Comparison of ENCODE assay signal across 14 mouse cellular contexts in genomic region chr8:6288889-6289288, GRCm38 (mm10).
DNase-seq lines count a peak whose midpoint lies in the region; ATAC-seq lines count a peak whose summit lies in the region.
"Had no signal": no experiment of that assay in that cellular context is flagged by ENCODE, and none has a peak within 500 bp of the region (broad histone marks: within the 10 kb centered on the region; RNA-seq: fewer than 3 reads in every experiment).

No protein-coding gene starts in this region.

- no peak overlapping the region for H3K4me2 ChIP-seq in neural tube, embryonic 12.5 days (replicated peaks)
- no peak overlapping the region for H3K4me2 ChIP-seq in neural tube, embryonic 15.5 days
- no peak overlapping the region for H3K4me2 ChIP-seq in forebrain, embryonic 12.5 days
- H3K4me2 ChIP-seq in intestine, embryonic 16.5 days (ENCODE audit: low read depth, low read length) = no peak overlapping the region
- H3K4me2 ChIP-seq: heart, embryonic 12.5 days; liver, embryonic 13.5 days had no signal

- no peaks in the 10 kb centered on the region for H3K27me3 ChIP-seq in neural tube, embryonic 12.5 days (replicated peaks)
- no peaks in the 10 kb centered on the region for H3K27me3 ChIP-seq in neural tube, embryonic 15.5 days (replicated peaks)
- H3K27me3 ChIP-seq in forebrain, embryonic 12.5 days = no peaks in the 10 kb centered on the region
- no peaks in the 10 kb centered on the region for H3K27me3 ChIP-seq in intestine, embryonic 16.5 days (replicated peaks; ENCODE audit: control insufficient read depth, insufficient read depth, low read length)
- H3K27me3 ChIP-seq: heart, embryonic 12.5 days; liver, embryonic 13.5 days had no signal

- H3K9ac ChIP-seq in neural tube, embryonic 12.5 days = no peak overlapping the region
- no peak overlapping the region for H3K9ac ChIP-seq in neural tube, embryonic 15.5 days (replicated peaks)
- H3K9ac ChIP-seq in forebrain, embryonic 12.5 days = no peak overlapping the region
- H3K9ac ChIP-seq in intestine, embryonic 16.5 days (ENCODE audit: low read depth, low read length) = no peak overlapping the region
- H3K9ac ChIP-seq: heart, embryonic 12.5 days; liver, embryonic 13.5 days had no signal

- ATAC-seq in neural tube, embryonic 12.5 days (ENCODE audit: low FRiP score, low read depth) = peak; percentile 75
- ATAC-seq in neural tube, embryonic 15.5 days (ENCODE audit: low FRiP score) = no peak
- ATAC-seq in forebrain, embryonic 12.5 days (ENCODE audit: low FRiP score) = peak; percentile 73; the same call in 1 of the 2 replicates
- no peak for ATAC-seq in intestine, embryonic 16.5 days
- ATAC-seq: CD4-positive, CD25-positive, alpha-beta regulatory T cell, adult 4 months had no signal

- H3K36me3 ChIP-seq in neural tube, embryonic 12.5 days = no peaks in the 10 kb centered on the region
- H3K36me3 ChIP-seq in neural tube, embryonic 15.5 days = no peaks in the 10 kb centered on the region
- no peaks in the 10 kb centered on the region for H3K36me3 ChIP-seq in forebrain, embryonic 12.5 days (replicated peaks)
- no peaks in the 10 kb centered on the region for H3K36me3 ChIP-seq in intestine, embryonic 16.5 days (ENCODE audit: control insufficient read depth, insufficient read depth, low read length)
- H3K36me3 ChIP-seq: heart, embryonic 12.5 days; liver, embryonic 13.5 days had no signal

- no peak overlapping the region for H3K4me3 ChIP-seq in neural tube, embryonic 12.5 days
- H3K4me3 ChIP-seq in neural tube, embryonic 15.5 days (replicated peaks) = no peak overlapping the region
- H3K4me3 ChIP-seq in forebrain, embryonic 12.5 days (replicated peaks) = no peak overlapping the region
- H3K4me3 ChIP-seq in intestine, embryonic 16.5 days (ENCODE audit: low read length) = no peak overlapping the region
- H3K4me3 ChIP-seq: gastrocnemius, adult 2 months; heart, embryonic 12.5 days; liver, embryonic 13.5 days had no signal

- no peak overlapping the region for H3K27ac ChIP-seq in neural tube, embryonic 12.5 days
- H3K27ac ChIP-seq in neural tube, embryonic 15.5 days (replicated peaks) = no peak overlapping the region
- no peak overlapping the region for H3K27ac ChIP-seq in forebrain, embryonic 12.5 days
- H3K27ac ChIP-seq in intestine, embryonic 16.5 days (ENCODE audit: low read length) = no peak overlapping the region
- H3K27ac ChIP-seq: gastrocnemius, adult 2 months; liver, embryonic 13.5 days; stomach, postnatal 0 days had no signal

- WGBS in neural tube, embryonic 12.5 days = 33% methylated on average over 3 of the region's 3 CpGs
- 14% methylated on average over 3 of the region's 3 CpGs for WGBS in neural tube, embryonic 15.5 days
- 39% methylated on average over 3 of the region's 3 CpGs for WGBS in forebrain, embryonic 12.5 days
- 64% methylated on average over 3 of the region's 3 CpGs for WGBS in intestine, embryonic 16.5 days

- DNase-seq in layer of hippocampus, adult 11-12 months (ENCODE audit: low spot score) = peak; percentile 5
- peak; percentile 4 for DNase-seq in retina, postnatal 7 days (ENCODE audit: low read depth, low spot score)
- no peak for DNase-seq in embryo, embryonic 10 days (ENCODE audit: low spot score)
- DNase-seq in spleen, adult 12 weeks (ENCODE audit: low spot score) = no peak
- DNase-seq: gastrocnemius, adult 2 months; kidney, postnatal 25 days; liver, embryonic 13.5 days had no signal

- no peaks in the 10 kb centered on the region for H3K4me1 ChIP-seq in neural tube, embryonic 12.5 days
- no peaks in the 10 kb centered on the region for H3K4me1 ChIP-seq in neural tube, embryonic 15.5 days
- H3K4me1 ChIP-seq in forebrain, embryonic 12.5 days = no peaks in the 10 kb centered on the region
- H3K4me1 ChIP-seq in intestine, embryonic 16.5 days (ENCODE audit: control insufficient read depth, insufficient read depth, low read length) = no peaks in the 10 kb centered on the region
- H3K4me1 ChIP-seq: heart, embryonic 12.5 days; liver, embryonic 13.5 days had no signal

- no peaks in the 10 kb centered on the region for H3K9me3 ChIP-seq in neural tube, embryonic 12.5 days
- no peaks in the 10 kb centered on the region for H3K9me3 ChIP-seq in neural tube, embryonic 15.5 days (replicated peaks)
- no peaks in the 10 kb centered on the region for H3K9me3 ChIP-seq in forebrain, embryonic 12.5 days
- no peaks in the 10 kb centered on the region for H3K9me3 ChIP-seq in intestine, embryonic 16.5 days (ENCODE audit: control insufficient read depth, low read length)
- H3K9me3 ChIP-seq: heart, embryonic 12.5 days; liver, embryonic 13.5 days had no signal

Comparison
In these comparisons a context has a peak if more than half of its experiments do, and no peak if none do; other contexts are left out.
1. ATAC-seq: peak in neural tube, embryonic 12.5 days (single experiment) and forebrain, embryonic 12.5 days (single experiment); none in neural tube, embryonic 15.5 days (single experiment) and intestine, embryonic 16.5 days (single experiment).
2. DNase-seq: peak in layer of hippocampus, adult 11-12 months (single experiment) and retina, postnatal 7 days (single experiment); none in embryo, embryonic 10 days (single experiment) and spleen, adult 12 weeks (single experiment).